Mouse (Mus musculus) brain, embryonic 14.5 days (tissue): ENCODE measurements at regions not wholly inside any gene's neighbourhood (a gene's known extent, or its start where the extent isn't known, plus 50 kb on each side); places are given as distances from the start of the nearest gene placed in this dataset.

ENCODE experiments used
- DNase-seq: peaks from one replicate; pipeline ENCODE4 v3.0.0-alpha.2; 2011; ENCODE audit warnings: low read depth
- CTCF ChIP-seq: fragments of 200-500 bp; IDR thresholded peaks from 2 replicates; pipeline ENCODE4 v1.5.1; 2012; ENCODE audit warnings: inconsistent platforms, mild to moderate bottlenecking, moderate library complexity, borderline replicate concordance; ENCODE audit not compliant: insufficient read depth, insufficient read length; ENCODE audit errors: extremely low read depth
- POLR2A ChIP-seq: fragments of 200-500 bp; IDR thresholded peaks from 2 replicates; pipeline ENCODE4 v1.6.1; 2012; ENCODE audit warnings: mild to moderate bottlenecking, inconsistent platforms, borderline replicate concordance; ENCODE audit not compliant: poor library complexity, insufficient read depth, insufficient read length, severe bottlenecking; ENCODE audit errors: extremely low read depth

- peak; percentile 34 for DNase-seq
Observed at GRCm38 (mm10) chr4:90565909-90566308, 347.3 kb downstream of the Zfp352 start.

GRCm38 (mm10) chr4:90576139-90577082 lies 357.8 kb downstream of the Zfp352 start:
- peak; percentile 31 for DNase-seq
- TF ChIP-seq CTCF (no peak), POLR2A (no peak)

More at GRCm38 (mm10) chr4:90565909-90566308, 347.3 kb downstream of the Zfp352 start:
- TF ChIP-seq POLR2A: no peak

GRCm38 (mm10) chr4:90598326-90598725 lies 379.7 kb downstream of the Zfp352 start:
- DNase-seq: peak; percentile 36
- TF ChIP-seq CTCF (no peak), POLR2A (no peak)

- TF ChIP-seq CTCF: no peak
- TF ChIP-seq POLR2A: no peak
- peak; percentile 60 for DNase-seq
Observed at GRCm38 (mm10) chr4:90608941-90609340, 390.3 kb downstream of the Zfp352 start.

GRCm38 (mm10) chr4:90627937-90628336 lies 409.3 kb downstream of the Zfp352 start:
- TF ChIP-seq POLR2A: no peak
- TF ChIP-seq CTCF: no peak

GRCm38 (mm10) chr4:90672267-90672945 lies 453.8 kb downstream of the Zfp352 start:
- TF ChIP-seq POLR2A (no peak), CTCF (no peak)
- DNase-seq: peak; percentile 82

More at GRCm38 (mm10) chr4:90627937-90628336, 409.3 kb downstream of the Zfp352 start:
- DNase-seq: no peak

- peak; percentile 57 for DNase-seq
- TF ChIP-seq CTCF (no peak), POLR2A (no peak)
Observed at GRCm38 (mm10) chr4:90696945-90697344, 478.3 kb downstream of the Zfp352 start.

- no peak for DNase-seq
- TF ChIP-seq CTCF (no peak), POLR2A (no peak)
Observed at GRCm38 (mm10) chr4:90729168-90729567, 510.5 kb downstream of the Zfp352 start.

GRCm38 (mm10) chr4:90734856-90735255 lies 516.2 kb downstream of the Zfp352 start:
- TF ChIP-seq CTCF (no peak), POLR2A (no peak)
- peak; percentile 6 for DNase-seq

- peak; percentile 39 for DNase-seq
- no peak for TF ChIP-seq CTCF
- TF ChIP-seq POLR2A: no peak
Observed at GRCm38 (mm10) chr4:90744106-90744505, 525.5 kb downstream of the Zfp352 start.
